Mouse (Mus musculus): Measurements from ENCODE around the gene Dlgap1. TPM values are rescaled to one million over a fixed set of nuclear protein-coding genes. Genes with fewer than 3 reads are reported as not detected.

Gene Dlgap1
- total and polyA plus RNA-seq, 2 experiments from 2014 or later = 0.20 to 0.76 TPM

DNA sequence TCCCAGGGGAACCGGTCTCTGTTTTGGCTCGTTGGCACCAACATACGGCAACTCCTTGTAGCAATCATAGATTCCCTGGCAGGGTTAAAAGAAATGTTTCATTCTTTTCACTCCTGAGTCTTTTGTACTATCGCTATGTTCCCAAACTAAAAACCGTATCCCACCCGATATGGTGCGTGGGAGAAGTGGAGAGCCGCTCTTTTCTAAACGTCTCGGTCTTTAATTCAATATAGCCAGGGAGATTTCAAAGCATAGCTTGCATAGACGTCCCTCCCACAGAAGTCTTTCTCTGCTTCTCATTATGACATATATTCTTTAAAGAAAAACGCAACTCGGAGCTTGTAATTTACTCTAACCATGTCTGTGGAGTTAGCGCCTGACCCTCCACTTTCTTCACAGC lies 833.1 kb downstream of the Dlgap1 start:
- 83% methylated on average over 14 of the region's 14 CpGs for WGBS
- H3K4me3 ChIP-seq (ENCODE audit: low read depth, low read length) = no peak overlapping the region
- H3K27me3 ChIP-seq (ENCODE audit: control insufficient read depth, insufficient read depth, low read length) = no peaks in the 10 kb centered on the region
- DNase-seq (ENCODE audit: low spot score) (no peak), ATAC-seq (ENCODE audit: insufficient read depth, low read depth) (no peak)
- no peak for TF ChIP-seq CTCF (IDR thresholded peaks at IDR 0.05; ENCODE audit: low read depth)
- TF ChIP-seq EP300 (IDR thresholded peaks at IDR 0.05; ENCODE audit: low read depth) = no peak
- no peaks in the 10 kb centered on the region for H3K36me3 ChIP-seq (replicated peaks; ENCODE audit: control insufficient read depth, insufficient read depth, low read length)
- no peaks in the 10 kb centered on the region for H3K9me3 ChIP-seq (replicated peaks; ENCODE audit: control insufficient read depth, low read length)
- H3K4me2 ChIP-seq (ENCODE audit: low read depth, low read length) = no peak overlapping the region
- H3K9ac ChIP-seq (replicated peaks; ENCODE audit: low read depth, low read length) = no peak overlapping the region
- no peaks in the 10 kb centered on the region for H3K4me1 ChIP-seq (ENCODE audit: control insufficient read depth, insufficient read depth)
- no peak overlapping the region for H3K27ac ChIP-seq (ENCODE audit: low read depth)

DNA sequence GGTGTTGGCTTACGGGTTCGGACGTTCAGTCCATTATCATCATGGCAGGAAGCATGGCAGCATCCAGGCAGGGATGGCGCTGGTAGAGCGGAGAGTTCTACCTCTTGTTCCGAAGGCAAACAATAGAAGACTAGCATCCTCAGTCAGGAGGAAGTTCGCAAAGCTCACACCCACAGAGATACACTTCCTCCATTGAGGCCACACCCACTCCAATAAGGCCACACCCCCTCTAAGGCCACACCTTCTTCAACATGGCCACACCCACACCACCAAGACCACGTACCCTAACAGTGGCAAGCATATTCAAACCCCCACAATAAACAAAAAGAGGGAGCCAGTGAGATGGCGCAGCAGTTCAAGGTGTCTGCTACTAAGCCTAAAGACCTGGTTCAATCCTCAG lies 837.0 kb downstream of the Dlgap1 start:
- no peak for TF ChIP-seq CTCF (IDR thresholded peaks at IDR 0.05; ENCODE audit: low read depth)
- no peak for TF ChIP-seq EP300 (IDR thresholded peaks at IDR 0.05; ENCODE audit: low read depth)
- H3K4me3 ChIP-seq (ENCODE audit: low read depth, low read length) = no peak overlapping the region
- DNase-seq (ENCODE audit: low spot score) (no peak), ATAC-seq (ENCODE audit: insufficient read depth, low read depth) (no peak)
- H3K4me2 ChIP-seq (ENCODE audit: low read depth, low read length) = no peak overlapping the region
- no peaks in the 10 kb centered on the region for H3K9me3 ChIP-seq (replicated peaks; ENCODE audit: control insufficient read depth, low read length)
- no peaks in the 10 kb centered on the region for H3K27me3 ChIP-seq (ENCODE audit: control insufficient read depth, insufficient read depth, low read length)
- no peak overlapping the region for H3K9ac ChIP-seq (replicated peaks; ENCODE audit: low read depth, low read length)
- no peaks in the 10 kb centered on the region for H3K4me1 ChIP-seq (ENCODE audit: control insufficient read depth, insufficient read depth)
- H3K27ac ChIP-seq (ENCODE audit: low read depth) = no peak overlapping the region
- WGBS = 92% methylated on average over 9 of the region's 9 CpGs
- H3K36me3 ChIP-seq (replicated peaks; ENCODE audit: control insufficient read depth, insufficient read depth, low read length) = no peaks in the 10 kb centered on the region

DNA sequence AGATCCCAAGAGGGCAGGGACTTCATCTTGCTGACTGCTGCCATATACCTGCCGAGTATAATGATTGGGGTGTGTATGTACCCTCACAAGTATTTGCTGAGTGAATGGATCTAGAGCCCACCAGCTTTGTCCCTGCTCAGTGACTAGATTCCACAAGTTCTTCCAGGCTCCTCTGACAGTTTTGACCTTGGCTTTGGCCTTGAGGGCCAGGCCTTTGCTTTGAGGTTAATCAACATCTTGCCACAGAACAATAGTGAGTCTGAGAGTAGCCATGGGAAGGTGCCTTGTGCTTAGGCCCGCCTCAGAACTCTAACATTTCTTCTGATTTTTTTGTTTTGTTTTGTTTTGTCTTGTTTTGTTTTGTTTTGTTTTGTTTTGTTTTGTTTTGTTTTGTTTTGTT lies 837.7 kb downstream of the Dlgap1 start:
- 71% methylated on average over 2 of the region's 2 CpGs for WGBS
- H3K27me3 ChIP-seq (ENCODE audit: control insufficient read depth, insufficient read depth, low read length) = no peaks in the 10 kb centered on the region

DNA sequence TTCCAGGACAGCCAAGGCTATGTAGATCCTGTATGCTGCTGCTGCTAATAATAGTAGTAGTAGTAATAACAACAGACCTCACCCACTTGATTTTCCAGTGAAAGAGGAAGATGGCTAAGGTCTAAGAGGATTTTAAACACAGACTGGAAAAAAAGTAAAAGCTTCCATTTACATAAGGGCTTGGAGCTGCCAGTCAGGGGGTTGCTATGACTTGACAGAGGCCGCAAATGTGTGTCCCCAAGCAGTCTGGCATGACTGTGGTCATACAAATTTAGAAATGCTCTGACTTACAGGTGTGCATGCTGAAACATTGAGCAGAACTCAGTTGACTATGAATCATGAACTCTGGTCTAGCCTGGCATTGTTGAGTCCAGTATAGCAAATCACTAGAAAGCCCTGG lies 839.0 kb downstream of the Dlgap1 start:
- H3K27ac ChIP-seq (ENCODE audit: low read depth) = no peak overlapping the region
- H3K4me2 ChIP-seq (ENCODE audit: low read depth, low read length) = no peak overlapping the region
- TF ChIP-seq EP300 (IDR thresholded peaks at IDR 0.05; ENCODE audit: low read depth) = no peak
- no peak for TF ChIP-seq CTCF (IDR thresholded peaks at IDR 0.05; ENCODE audit: low read depth)
- H3K27me3 ChIP-seq (ENCODE audit: control insufficient read depth, insufficient read depth, low read length) = no peaks in the 10 kb centered on the region
- no peaks in the 10 kb centered on the region for H3K4me1 ChIP-seq (ENCODE audit: control insufficient read depth, insufficient read depth)
- 97% methylated on average over 1 of the region's 1 CpGs for WGBS
- H3K9ac ChIP-seq (replicated peaks; ENCODE audit: low read depth, low read length) = no peak overlapping the region
- H3K36me3 ChIP-seq (replicated peaks; ENCODE audit: control insufficient read depth, insufficient read depth, low read length) = no peaks in the 10 kb centered on the region
- no peaks in the 10 kb centered on the region for H3K9me3 ChIP-seq (replicated peaks; ENCODE audit: control insufficient read depth, low read length)
- DNase-seq (ENCODE audit: low spot score) (no peak), ATAC-seq (ENCODE audit: insufficient read depth, low read depth) (no peak)
- H3K4me3 ChIP-seq (ENCODE audit: low read depth, low read length) = no peak overlapping the region

More for the DNA sequence above, 837.7 kb downstream of the Dlgap1 start:
- Histone ChIP-seq H3K9ac (replicated peaks; ENCODE audit: low read depth, low read length) (no peak overlapping the region), H3K4me3 (ENCODE audit: low read depth, low read length) (no peak overlapping the region), H3K36me3 (replicated peaks; ENCODE audit: control insufficient read depth, insufficient read depth, low read length) (no peaks in the 10 kb centered on the region), H3K27ac (ENCODE audit: low read depth) (no peak overlapping the region), H3K4me1 (ENCODE audit: control insufficient read depth, insufficient read depth) (no peaks in the 10 kb centered on the region), H3K4me2 (ENCODE audit: low read depth, low read length) (no peak overlapping the region), H3K9me3 (replicated peaks; ENCODE audit: control insufficient read depth, low read length) (no peaks in the 10 kb centered on the region)
- ATAC-seq (ENCODE audit: insufficient read depth, low read depth) (no peak), DNase-seq (ENCODE audit: low spot score) (no peak)
- TF ChIP-seq CTCF (IDR thresholded peaks at IDR 0.05; ENCODE audit: low read depth) = no peak
- no peak for TF ChIP-seq EP300 (IDR thresholded peaks at IDR 0.05; ENCODE audit: low read depth)

DNA sequence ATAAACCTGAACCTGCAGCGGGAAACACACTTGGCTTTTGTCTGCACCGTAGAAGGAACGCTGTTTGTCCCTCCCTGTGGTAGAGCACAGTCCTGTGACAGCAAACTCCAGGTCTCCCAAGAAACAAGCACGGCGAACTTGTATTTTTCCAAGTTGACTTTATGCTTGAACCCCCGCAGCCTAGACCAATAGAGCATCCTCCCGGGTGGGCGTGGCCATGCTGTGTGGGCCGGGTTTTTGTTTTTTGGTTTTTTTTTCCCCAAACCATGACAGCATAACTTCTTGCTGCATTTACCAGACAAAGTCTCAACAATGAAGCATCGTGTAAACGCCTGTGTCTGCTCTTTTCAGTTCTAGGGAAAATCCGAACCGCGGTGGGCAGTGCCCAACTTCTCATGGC lies 840.0 kb downstream of the Dlgap1 start:
- ATAC-seq (ENCODE audit: insufficient read depth, low read depth) = no peak
- 58% methylated on average over 14 of the region's 14 CpGs for WGBS
- H3K27me3 ChIP-seq (ENCODE audit: control insufficient read depth, insufficient read depth, low read length) = no peaks in the 10 kb centered on the region
- no peak overlapping the region for H3K4me2 ChIP-seq (ENCODE audit: low read depth, low read length)
- H3K36me3 ChIP-seq (replicated peaks; ENCODE audit: control insufficient read depth, insufficient read depth, low read length) = no peaks in the 10 kb centered on the region
- H3K4me3 ChIP-seq (ENCODE audit: low read depth, low read length) = no peak overlapping the region
- H3K9ac ChIP-seq (replicated peaks; ENCODE audit: low read depth, low read length) = no peak overlapping the region
- DNase-seq (ENCODE audit: low spot score) = no peak
- H3K9me3 ChIP-seq (replicated peaks; ENCODE audit: control insufficient read depth, low read length) = no peaks in the 10 kb centered on the region
- H3K4me1 ChIP-seq (ENCODE audit: control insufficient read depth, insufficient read depth) = no peaks in the 10 kb centered on the region
- TF ChIP-seq EP300 (IDR thresholded peaks at IDR 0.05; ENCODE audit: low read depth) (no peak), CTCF (IDR thresholded peaks at IDR 0.05; ENCODE audit: low read depth) (no peak)
- H3K27ac ChIP-seq (ENCODE audit: low read depth) = no peak overlapping the region

DNA sequence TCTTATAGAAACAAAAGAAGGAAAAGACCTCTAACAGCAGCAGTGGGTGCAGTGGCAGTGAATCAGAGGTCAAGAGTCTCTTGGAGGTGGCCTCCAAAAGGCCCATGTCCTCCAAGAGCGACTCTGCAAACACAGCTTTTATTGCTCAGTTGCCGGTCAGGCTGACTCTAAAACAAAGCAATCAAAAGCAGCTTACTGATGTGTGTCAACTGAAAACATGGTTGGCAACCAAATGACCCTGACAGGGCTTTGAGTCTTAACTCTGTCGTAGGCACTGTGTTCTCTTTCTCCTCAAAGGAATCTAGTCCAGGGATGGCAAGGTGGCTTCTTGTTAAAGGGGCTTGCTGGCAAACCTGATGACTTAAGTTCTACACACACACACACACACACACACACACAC lies 840.9 kb downstream of the Dlgap1 start:
- Histone ChIP-seq H3K9me3 (replicated peaks; ENCODE audit: control insufficient read depth, low read length) (no peaks in the 10 kb centered on the region), H3K9ac (replicated peaks; ENCODE audit: low read depth, low read length) (no peak overlapping the region), H3K27ac (ENCODE audit: low read depth) (no peak overlapping the region), H3K27me3 (ENCODE audit: control insufficient read depth, insufficient read depth, low read length) (no peaks in the 10 kb centered on the region), H3K4me3 (ENCODE audit: low read depth, low read length) (no peak overlapping the region), H3K4me1 (ENCODE audit: control insufficient read depth, insufficient read depth) (no peaks in the 10 kb centered on the region), H3K36me3 (replicated peaks; ENCODE audit: control insufficient read depth, insufficient read depth, low read length) (no peaks in the 10 kb centered on the region), H3K4me2 (ENCODE audit: low read depth, low read length) (no peak overlapping the region)
- no peak for TF ChIP-seq CTCF (IDR thresholded peaks at IDR 0.05; ENCODE audit: low read depth)
- TF ChIP-seq EP300 (IDR thresholded peaks at IDR 0.05; ENCODE audit: low read depth) = no peak
- 76% methylated on average over 3 of the region's 3 CpGs for WGBS
- DNase-seq (ENCODE audit: low spot score) = no peak
- no peak for ATAC-seq (ENCODE audit: insufficient read depth, low read depth)
